In the genomic region with DNA sequence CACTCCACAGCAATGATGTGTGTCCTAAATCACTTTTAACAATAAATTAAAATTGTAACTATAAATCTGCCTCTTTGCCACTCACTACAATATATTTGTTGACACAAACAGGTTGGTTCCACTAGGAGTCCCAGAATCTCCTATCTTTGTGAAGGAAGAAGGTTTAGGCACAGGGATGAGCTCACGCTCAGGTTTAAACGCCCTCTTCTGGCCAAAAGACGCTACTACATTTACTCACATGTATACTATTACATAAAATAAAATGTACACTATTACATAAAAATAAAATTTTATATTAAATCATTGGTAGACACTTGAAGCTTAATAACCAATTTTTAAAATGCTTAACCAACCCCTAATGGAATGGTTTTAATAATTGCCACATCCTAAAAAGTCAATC, we compare ENCODE assay signal across 10 mouse cellular contexts.
DNase-seq lines count a peak whose midpoint lies in the region; ATAC-seq and TF ChIP-seq lines count a peak whose summit lies in the region.
"Had no signal": no experiment of that assay in that cellular context is flagged by ENCODE, and none has a peak within 500 bp of the region (broad histone marks: within the 10 kb centered on the region; RNA-seq: fewer than 3 reads in every experiment).

No protein-coding gene starts in this region.

- H3K9ac ChIP-seq in heart, postnatal 0 days (replicated peaks; ENCODE audit: low read depth, low read length) = no peak overlapping the region
- H3K9ac ChIP-seq in midbrain, postnatal 0 days (replicated peaks; ENCODE audit: low read length, poor library complexity, severe bottlenecking) = no peak overlapping the region
- H3K9ac ChIP-seq: heart, embryonic 15.5 days; liver, embryonic 15.5 days had no signal

- WGBS in heart, postnatal 0 days = 7% methylated on average over 3 of the region's 3 CpGs
- WGBS in midbrain, postnatal 0 days = 2% methylated on average over 3 of the region's 3 CpGs
- 6% methylated on average over 3 of the region's 3 CpGs for WGBS in midbrain, embryonic 10.5 days

- H3K4me2 ChIP-seq in heart, postnatal 0 days (ENCODE audit: low read depth, low read length) = no peak overlapping the region
- no peak overlapping the region for H3K4me2 ChIP-seq in midbrain, postnatal 0 days (ENCODE audit: low read depth, low read length, poor library complexity, severe bottlenecking)
- H3K4me2 ChIP-seq: heart, embryonic 15.5 days; liver, embryonic 15.5 days had no signal

- no peak for TF ChIP-seq EP300 in heart, postnatal 0 days (IDR thresholded peaks at IDR 0.05; ENCODE audit: low read depth)

- peak; percentile 37 for DNase-seq in heart, postnatal 0 days (ENCODE audit: low spot score)
- no peak for DNase-seq in heart, adult 9 months (ENCODE audit: low spot score in 2 of 2)
- DNase-seq in midbrain, postnatal 0 days (ENCODE audit: low spot score) = peak; percentile 44
- no peak for DNase-seq in midbrain, embryonic 10.5 days (ENCODE audit: low spot score)
- DNase-seq in thymus, postnatal 25 days = peak; percentile 18
- DNase-seq in Muller cell, postnatal 12 days (ENCODE audit: inconsistent ontology term) = no peak
- DNase-seq in frontal cortex, postnatal 10 days (ENCODE audit: low spot score in 2 of 2) = no peak

- H3K9me3 ChIP-seq in heart, postnatal 0 days (replicated peaks; ENCODE audit: control insufficient read depth, low read length) = no peaks in the 10 kb centered on the region
- H3K9me3 ChIP-seq in midbrain, postnatal 0 days (ENCODE audit: low read length) = no peaks in the 10 kb centered on the region
- no peaks in the 10 kb centered on the region for H3K9me3 ChIP-seq in midbrain, embryonic 10.5 days (replicated peaks)
- H3K9me3 ChIP-seq: heart, embryonic 15.5 days; liver, embryonic 15.5 days had no signal

- TF ChIP-seq POLR2A in cortical plate, adult 2 months (IDR thresholded peaks at IDR 0.05; ENCODE audit: extremely low read depth, insufficient read depth, low read length) = no peak

- H3K27me3 ChIP-seq in heart, postnatal 0 days (ENCODE audit: control insufficient read depth, insufficient read depth, low read length) = no peaks in the 10 kb centered on the region
- no peaks in the 10 kb centered on the region for H3K27me3 ChIP-seq in midbrain, postnatal 0 days (ENCODE audit: insufficient read depth, low read length)
- H3K27me3 ChIP-seq in midbrain, embryonic 10.5 days (ENCODE audit: low read depth, poor library complexity, severe bottlenecking) = no peaks in the 10 kb centered on the region
- H3K27me3 ChIP-seq: heart, embryonic 15.5 days; liver, embryonic 15.5 days had no signal

- no peaks in the 10 kb centered on the region for H3K36me3 ChIP-seq in heart, postnatal 0 days (replicated peaks; ENCODE audit: control insufficient read depth, insufficient read depth, low read length)
- H3K36me3 ChIP-seq in midbrain, postnatal 0 days (ENCODE audit: insufficient read depth, low read length) = no peaks in the 10 kb centered on the region
- H3K36me3 ChIP-seq in midbrain, embryonic 10.5 days = no peaks in the 10 kb centered on the region
- H3K36me3 ChIP-seq: heart, embryonic 15.5 days; liver, embryonic 15.5 days had no signal

- H3K4me3 ChIP-seq in heart, postnatal 0 days (ENCODE audit: low read depth, low read length) = no peak overlapping the region
- no peak overlapping the region for H3K4me3 ChIP-seq in midbrain, postnatal 0 days (ENCODE audit: low read depth, low read length)
- H3K4me3 ChIP-seq in midbrain, embryonic 10.5 days = no peak overlapping the region
- H3K4me3 ChIP-seq in cortical plate, adult 2 months (ENCODE audit: insufficient read depth, low read length) = no peak overlapping the region
- H3K4me3 ChIP-seq: heart, embryonic 15.5 days; liver, embryonic 15.5 days had no signal

- ATAC-seq in heart, postnatal 0 days (ENCODE audit: insufficient read depth, low read depth) = no peak
- no peak for ATAC-seq in midbrain, postnatal 0 days (ENCODE audit: low FRiP score)

- H3K4me1 ChIP-seq in heart, postnatal 0 days (ENCODE audit: control insufficient read depth, insufficient read depth) = no peaks in the 10 kb centered on the region
- no peaks in the 10 kb centered on the region for H3K4me1 ChIP-seq in midbrain, postnatal 0 days (ENCODE audit: insufficient read depth, low read length)
- no peaks in the 10 kb centered on the region for H3K4me1 ChIP-seq in midbrain, embryonic 10.5 days
- no peaks in the 10 kb centered on the region for H3K4me1 ChIP-seq in cortical plate, adult 2 months (ENCODE audit: control insufficient read depth, insufficient read depth, low read length)
- H3K4me1 ChIP-seq: heart, embryonic 15.5 days; liver, embryonic 15.5 days had no signal

- peak; percentile 53 for TF ChIP-seq CTCF in heart, postnatal 0 days (IDR thresholded peaks at IDR 0.05; ENCODE audit: low read depth)
- TF ChIP-seq CTCF in midbrain, postnatal 0 days (IDR thresholded peaks at IDR 0.05) = peak; percentile 69
- peak; percentile 42 for TF ChIP-seq CTCF in cortical plate, adult 2 months (IDR thresholded peaks at IDR 0.05; ENCODE audit: extremely low read depth, insufficient read depth, low read length)

- H3K27ac ChIP-seq in heart, postnatal 0 days (ENCODE audit: low read depth) = no peak overlapping the region
- no peak overlapping the region for H3K27ac ChIP-seq in midbrain, postnatal 0 days (ENCODE audit: low read depth, low read length)
- no peak overlapping the region for H3K27ac ChIP-seq in midbrain, embryonic 10.5 days (replicated peaks)
- no peak overlapping the region for H3K27ac ChIP-seq in cortical plate, adult 2 months (ENCODE audit: insufficient read depth, low read length)
- H3K27ac ChIP-seq: heart, embryonic 15.5 days; liver, embryonic 15.5 days had no signal

Comparison
In these comparisons a context has a peak if more than half of its experiments do, and no peak if none do; other contexts are left out.
1. DNase-seq: peak in heart, postnatal 0 days (single experiment), midbrain, postnatal 0 days (single experiment) and thymus, postnatal 25 days (single experiment); none in heart, adult 9 months (0 of 2), midbrain, embryonic 10.5 days (single experiment), Muller cell, postnatal 12 days (single experiment) and frontal cortex, postnatal 10 days (0 of 2).
2. Peak in every context shown above with its lines, with median percentiles within 50 percentile points of each other: CTCF ChIP-seq.